Comparison of ENCODE assay signal across 26 mouse cellular contexts in the genomic region with DNA sequence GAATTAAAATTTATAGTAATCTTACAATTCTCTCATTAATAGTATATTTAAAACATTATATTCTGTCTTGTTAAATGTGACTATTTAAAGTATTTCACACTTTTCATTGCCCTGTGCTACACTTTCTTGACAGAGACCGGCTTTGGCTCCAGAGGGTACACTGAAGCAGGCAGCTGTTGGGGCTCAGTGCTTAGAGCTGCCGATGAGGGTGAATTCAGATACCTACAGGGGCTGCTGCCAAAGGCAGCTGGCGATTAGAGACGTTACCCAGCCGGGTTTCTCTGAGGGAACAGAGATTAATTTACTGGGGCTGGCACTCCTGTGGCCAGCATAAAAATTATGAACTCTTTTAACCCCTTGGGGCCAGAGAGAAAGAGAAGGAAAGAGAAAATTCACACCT. TPM values are rescaled to one million over a fixed set of nuclear protein-coding genes. Genes with fewer than 3 reads are reported as not detected.
"Had no signal": no experiment of that assay in that cellular context is flagged by ENCODE, and none has a peak within 500 bp of the region (broad histone marks: within the 10 kb centered on the region; RNA-seq: fewer than 3 reads in every experiment).

No protein-coding gene starts in this region.

- H3K27me3 ChIP-seq: heart, embryonic 13.5 days; heart, embryonic 15.5 days; hindbrain, embryonic 12.5 days; intestine, embryonic 15.5 days; limb, embryonic 12.5 days; liver, embryonic 12.5 days had no signal

- H3K4me2 ChIP-seq: heart, embryonic 11.5 days; heart, embryonic 13.5 days; heart, embryonic 15.5 days; hindbrain, embryonic 12.5 days; hindbrain, embryonic 14.5 days; intestine, embryonic 15.5 days; limb, embryonic 12.5 days; liver, embryonic 12.5 days had no signal

- H3K36me3 ChIP-seq: heart, embryonic 13.5 days; heart, embryonic 15.5 days; hindbrain, embryonic 10.5 days; hindbrain, embryonic 12.5 days; intestine, embryonic 15.5 days; limb, embryonic 10.5 days; limb, embryonic 12.5 days; liver, embryonic 12.5 days had no signal

- DNase-seq: heart, adult 18-20 months; heart, postnatal 14 days; heart, postnatal 4 days; kidney, adult 18-20 months; kidney, adult 8-10 months; kidney, postnatal 10 days; kidney, postnatal 25 days; kidney, postnatal 4 days; liver had no signal

- H3K4me3 ChIP-seq: heart, embryonic 13.5 days; heart, embryonic 15.5 days; hindbrain, embryonic 10.5 days; hindbrain, embryonic 12.5 days; intestine, embryonic 15.5 days; layer of hippocampus, adult 2 months; left cerebral cortex, adult 2 months; limb, embryonic 10.5 days; limb, embryonic 12.5 days; liver, embryonic 12.5 days had no signal

RNA-seq across cellular contexts. Expression of a gene that starts 21.0 kb away (rescaled TPM):
- total RNA-seq: granulocyte monocyte progenitor cell, adult 5-6 weeks; heart, adult 18-20 months; heart, adult 8-10 months; heart, postnatal 4 days had no signal
- polyA plus RNA-seq: inflammation-experienced regulatory T-cells, adult 6 months; liver, embryonic 14.5 days; liver, embryonic 16.5 days had no signal
